Comparison of ENCODE assay signal across 8 mouse cellular contexts in the genomic region with DNA sequence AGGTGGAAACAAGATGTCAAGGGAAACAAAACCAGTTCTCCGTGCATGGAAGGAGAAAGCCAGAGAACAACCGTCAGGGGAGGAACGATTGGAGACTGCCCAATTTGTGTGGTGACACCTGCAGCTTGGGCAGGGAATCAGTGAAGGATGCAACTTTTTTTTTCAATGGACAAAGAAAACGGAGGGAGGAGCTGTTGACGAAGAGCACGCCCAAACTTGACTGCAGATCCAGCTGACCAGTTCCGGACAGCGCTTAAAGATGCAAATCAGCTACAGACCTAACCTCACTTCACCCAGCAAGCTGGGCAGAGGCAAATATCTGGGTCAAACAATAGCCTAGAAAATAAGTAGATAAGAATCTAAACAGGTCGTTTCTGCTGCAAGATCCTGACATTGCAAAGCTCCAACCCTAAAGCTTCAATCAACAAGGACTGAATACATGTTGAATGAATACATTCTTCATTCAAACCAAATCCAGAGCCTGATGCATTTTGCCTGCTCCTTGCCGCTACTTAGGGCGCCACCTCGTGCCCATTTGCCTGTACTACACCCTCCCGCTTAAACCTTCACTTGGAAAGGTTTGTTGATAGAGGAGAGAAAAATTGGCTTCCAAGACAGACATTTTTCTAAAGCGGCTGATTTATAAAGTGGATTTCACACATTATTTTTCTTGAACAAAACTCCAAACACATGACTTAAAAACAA.
DNase-seq lines count a peak whose midpoint lies in the region; ATAC-seq and TF ChIP-seq lines count a peak whose summit lies in the region.

No protein-coding gene starts in this region.

- H3K9me3 ChIP-seq in forebrain, embryonic 11.5 days (ENCODE audit: control insufficient read depth, low read length) = no peaks in the 10 kb centered on the region
- H3K9me3 ChIP-seq in forebrain, embryonic 15.5 days = no peaks in the 10 kb centered on the region
- H3K9me3 ChIP-seq in midbrain, postnatal 0 days (ENCODE audit: low read length) = no peaks in the 10 kb centered on the region

- ATAC-seq in forebrain, embryonic 11.5 days (replicated peaks; ENCODE audit: low FRiP score) = no peak
- ATAC-seq in forebrain, embryonic 15.5 days (replicated peaks) = no peak
- ATAC-seq in midbrain, postnatal 0 days (ENCODE audit: low FRiP score) = no peak

- no peaks in the 10 kb centered on the region for H3K36me3 ChIP-seq in forebrain, embryonic 11.5 days (ENCODE audit: control insufficient read depth, insufficient read depth, low read length)
- H3K36me3 ChIP-seq in forebrain, embryonic 15.5 days = no peaks in the 10 kb centered on the region
- H3K36me3 ChIP-seq in midbrain, postnatal 0 days (ENCODE audit: insufficient read depth, low read length) = no peaks in the 10 kb centered on the region

- 14% methylated on average over 14 of the region's 14 CpGs for WGBS in forebrain, embryonic 11.5 days
- WGBS in forebrain, embryonic 15.5 days = 12% methylated on average over 14 of the region's 14 CpGs
- 6% methylated on average over 14 of the region's 14 CpGs for WGBS in midbrain, postnatal 0 days

- H3K4me3 ChIP-seq in forebrain, embryonic 11.5 days (ENCODE audit: low read depth, low read length) = no peak overlapping the region
- H3K4me3 ChIP-seq in forebrain, embryonic 15.5 days = no peak overlapping the region
- no peak overlapping the region for H3K4me3 ChIP-seq in midbrain, postnatal 0 days (ENCODE audit: low read depth, low read length)

- H3K9ac ChIP-seq in forebrain, embryonic 11.5 days (ENCODE audit: low read length) = no peak overlapping the region
- H3K9ac ChIP-seq in forebrain, embryonic 15.5 days (replicated peaks) = no peak overlapping the region
- H3K9ac ChIP-seq in midbrain, postnatal 0 days (replicated peaks; ENCODE audit: low read length, poor library complexity, severe bottlenecking) = no peak overlapping the region

- peak; percentile 99 for TF ChIP-seq CTCF in midbrain, postnatal 0 days (IDR thresholded peaks at IDR 0.05)

- no peaks in the 10 kb centered on the region; the same call in 1 of the 2 replicates for H3K4me1 ChIP-seq in forebrain, embryonic 11.5 days (replicated peaks; ENCODE audit: control insufficient read depth, insufficient read depth, low read length)
- peaks cover 18% of the 10 kb centered on the region for H3K4me1 ChIP-seq in forebrain, embryonic 15.5 days
- no peaks in the 10 kb centered on the region for H3K4me1 ChIP-seq in midbrain, postnatal 0 days (ENCODE audit: insufficient read depth, low read length)

- H3K27ac ChIP-seq in forebrain, embryonic 11.5 days (ENCODE audit: low read depth, low read length) = no peak overlapping the region
- no peak overlapping the region for H3K27ac ChIP-seq in forebrain, embryonic 15.5 days (replicated peaks)
- no peak overlapping the region for H3K27ac ChIP-seq in midbrain, postnatal 0 days (ENCODE audit: low read depth, low read length)

- H3K27me3 ChIP-seq in forebrain, embryonic 11.5 days (ENCODE audit: control insufficient read depth, insufficient read depth, low read length) = peaks cover 2% of the 10 kb centered on the region; the same call in 1 of the 2 replicates
- H3K27me3 ChIP-seq in forebrain, embryonic 15.5 days = no peaks in the 10 kb centered on the region
- no peaks in the 10 kb centered on the region for H3K27me3 ChIP-seq in midbrain, postnatal 0 days (ENCODE audit: insufficient read depth, low read length)

- intact Hi-C loops in left cerebral cortex, postnatal 36 days (cut with DNase I) = loop anchor here (1.0 to 5.0 kb wide), 4 partner anchors 86 to 460 kb away; no protein-coding TSS in a partner anchor

- peak; percentile 90 for DNase-seq in forebrain, embryonic 11.5 days (ENCODE audit: low spot score)
- DNase-seq in cerebellum, adult 8-10 months = peak; percentile 83
- DNase-seq in frontal cortex, postnatal 25 days (ENCODE audit: low spot score in 2 of 2) = peak; percentile 87 to 92
- peak; percentile 89 for DNase-seq in kidney, adult 18-20 months
- DNase-seq in left cerebral cortex, postnatal 36 days (ENCODE audit: low spot score in 2 of 2) = peak; percentile 75 to 84
- peak; percentile 85 for DNase-seq in midbrain, postnatal 0 days (ENCODE audit: low spot score)
- peak; percentile 73 to 89 for DNase-seq in spleen, postnatal 10 days (ENCODE audit: low spot score in 2 of 2)

- H3K4me2 ChIP-seq in forebrain, embryonic 11.5 days (ENCODE audit: low read depth, low read length, severe bottlenecking) = no peak overlapping the region
- H3K4me2 ChIP-seq in forebrain, embryonic 15.5 days (replicated peaks) = no peak overlapping the region
- peak overlapping the region; percentile 23; the same call in 1 of the 2 replicates for H3K4me2 ChIP-seq in midbrain, postnatal 0 days (ENCODE audit: low read depth, low read length, poor library complexity, severe bottlenecking)
